Mouse (Mus musculus) midbrain, embryonic 11.5 days (tissue): Measurements from ENCODE around the gene Agtpbp1. TPM values are rescaled to one million over a fixed set of nuclear protein-coding genes. Genes with fewer than 3 reads are reported as not detected.

Source experiments
- polyA plus RNA-seq: library from polyadenylated mRNA; unstranded; fragments of >200 nt; fragmentation: Nextera tagmentation; extraction: Ambion mirVana; gene quantifications from 2 replicates; pipeline ENCODE4 v1.2.1, GENCODE M21; 2014

Agtpbp1 gene
- polyA plus RNA-seq, 1 experiment from 2014 or later: 22.9 TPM

Other genes starting within 250 kb of the Agtpbp1 start
- gene Naa35, start within 50 bp of the Agtpbp1 start, polyA plus RNA-seq: 99.2 and 118 TPM in 2 replicates
- gene Golm1, start 90.6 kb upstream of the Agtpbp1 start, polyA plus RNA-seq: 179 TPM in 2 replicates
- gene 4921517D22Rik, start 108.9 kb upstream of the Agtpbp1 start, polyA plus RNA-seq: not detected in 2 replicates
- not detected in 2 replicates for gene Spata31d1a, start 125.1 kb upstream of the Agtpbp1 start, polyA plus RNA-seq
- 0.05 TPM in 1 of 2 replicates, not detected in the other for gene Spata31d1b, start 127.1 kb upstream of the Agtpbp1 start, polyA plus RNA-seq
- not detected in 2 replicates for gene Spata31d1d, start 146.5 kb upstream of the Agtpbp1 start, polyA plus RNA-seq
- 0.19 and 0.34 TPM in 2 replicates for gene 1700014D04Rik, start 161.5 kb upstream of the Agtpbp1 start, polyA plus RNA-seq
- 131 and 146 TPM in 2 replicates for gene Isca1, start 184.6 kb upstream of the Agtpbp1 start, polyA plus RNA-seq
- gene Gm49354, start 197.0 kb upstream of the Agtpbp1 start, polyA plus RNA-seq: not detected in 2 replicates
- gene Tut7, start 237.9 kb upstream of the Agtpbp1 start, polyA plus RNA-seq: 47.2 and 48.7 TPM in 2 replicates